Mouse (Mus musculus) adrenal gland (tissue): ENCODE data around the gene Mtrr.

Experiments
- intact Hi-C: fragments of 180-260 bp; cut with DNase I; formaldehyde crosslinking; loops from one replicate; pipeline ENCODE4 v1.15.1; 2025
- long read RNA-seq, 2 experiments: library from polyadenylated mRNA; unstranded; transcript quantifications; one replicate each; pipeline ENCODE4 v2.0.0; 2020; ENCODE audit warnings: borderline replicate concordance in 1 of 2; ENCODE audit not compliant: insufficient replicate concordance in 1 of 2

Mtrr gene
- long read RNA-seq, experiment 1, transcript Mtrr-201 (15 exons, 3,692 nt): major isoform, 5 of 5 reads
- long read RNA-seq, experiment 1, partial matches to known transcripts: 0 of 5 reads
- long read RNA-seq, experiment 1, other reads (novel, unspliced or antisense): 0 of 5 reads
- long read RNA-seq, experiment 2, transcript Mtrr-201 (15 exons, 3,692 nt): major isoform, 6 of 8 reads
- long read RNA-seq, experiment 2, partial matches to known transcripts: 1 of 8 reads
- long read RNA-seq, experiment 2, other reads (novel, unspliced or antisense): 0 of 8 reads

DNA sequence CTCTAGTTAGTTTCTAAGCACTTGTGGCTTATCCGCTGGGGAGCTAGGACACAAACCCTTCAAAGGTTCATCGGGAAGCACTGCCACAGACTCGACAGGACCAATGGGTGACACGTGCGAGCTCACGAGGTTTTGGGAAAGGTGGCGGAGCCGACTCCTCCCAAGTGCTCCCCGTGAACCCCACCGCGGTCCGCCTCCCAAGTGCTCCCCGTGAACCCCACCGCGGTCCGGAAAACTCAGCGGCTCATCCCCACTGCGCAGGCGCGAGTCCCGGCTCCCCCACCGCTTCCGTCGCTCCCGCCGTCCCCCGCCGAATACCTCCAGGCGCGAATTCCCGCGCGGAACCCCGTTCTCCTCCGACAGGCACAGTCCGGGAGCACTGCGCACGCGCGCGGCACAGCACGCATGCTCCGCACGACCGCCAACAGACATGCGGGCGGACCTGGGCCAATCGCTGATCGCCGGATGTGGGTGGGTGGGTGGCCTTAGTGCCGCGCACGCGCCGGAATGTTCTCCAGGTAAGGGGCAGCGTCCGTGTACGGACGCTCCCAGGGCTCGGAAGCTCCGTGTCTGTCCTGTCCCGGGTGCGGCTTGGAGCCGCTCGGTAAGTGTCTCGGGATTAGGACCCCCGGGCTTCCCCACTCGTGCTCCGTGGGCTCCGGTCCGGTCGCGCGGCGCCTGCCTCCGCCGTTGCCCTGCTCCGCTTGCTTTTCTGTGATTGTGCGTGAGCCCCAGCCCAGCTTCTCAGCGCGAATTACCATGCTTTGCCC, at the start of gene Mtrr, which contains the start of gene Fastkd3:
Gene Mtrr, minus strand, starts transcription at position 403 of the 770 bp plus-strand sequence.
Gene Fastkd3, plus strand, starts transcription at position 488 of the 770 bp plus-strand sequence.
- intact Hi-C loops: no loop called here

DNA sequence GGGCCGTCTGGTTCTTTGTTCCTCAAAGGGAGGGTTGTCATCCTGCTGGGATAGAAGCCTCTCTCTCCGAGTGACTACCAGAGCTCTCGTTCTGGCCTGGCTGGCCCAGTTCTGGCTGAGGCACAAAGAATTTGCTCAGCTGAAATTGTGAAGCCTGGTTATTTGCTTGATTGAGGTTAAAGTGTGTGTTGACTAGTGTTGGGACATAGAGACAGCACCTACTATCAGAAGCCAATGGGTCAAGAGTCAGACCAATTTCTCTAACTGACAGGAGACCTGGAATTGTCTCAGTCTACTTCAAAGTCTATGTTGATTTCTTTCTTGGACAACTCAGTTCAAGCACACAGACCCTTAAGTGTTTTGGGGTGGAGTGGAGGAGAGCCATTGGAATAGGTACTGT, 45.1 kb upstream of the Mtrr start:
- intact Hi-C loops: no loop called here

DNA sequence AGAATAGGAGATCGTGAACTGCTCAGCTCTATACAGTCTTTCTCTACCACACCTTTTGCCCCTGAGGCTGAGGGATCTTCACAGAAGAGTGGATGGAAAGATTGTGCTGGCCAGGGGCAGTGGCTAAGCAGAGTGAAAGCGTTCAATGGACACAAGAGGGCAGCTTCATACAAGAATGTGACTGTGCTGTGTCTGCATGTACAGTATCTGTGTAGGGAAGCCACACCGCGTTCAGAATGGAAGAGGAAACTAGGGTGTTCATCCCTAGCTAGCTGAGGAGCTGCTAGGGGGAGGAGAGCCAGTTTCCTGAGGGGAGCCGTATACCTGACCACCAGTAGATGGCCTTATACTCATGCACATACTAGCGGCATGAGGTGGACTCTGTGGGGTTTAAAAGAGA, 40.8 kb upstream of the Mtrr start:
- intact Hi-C loops: no loop called here

DNA sequence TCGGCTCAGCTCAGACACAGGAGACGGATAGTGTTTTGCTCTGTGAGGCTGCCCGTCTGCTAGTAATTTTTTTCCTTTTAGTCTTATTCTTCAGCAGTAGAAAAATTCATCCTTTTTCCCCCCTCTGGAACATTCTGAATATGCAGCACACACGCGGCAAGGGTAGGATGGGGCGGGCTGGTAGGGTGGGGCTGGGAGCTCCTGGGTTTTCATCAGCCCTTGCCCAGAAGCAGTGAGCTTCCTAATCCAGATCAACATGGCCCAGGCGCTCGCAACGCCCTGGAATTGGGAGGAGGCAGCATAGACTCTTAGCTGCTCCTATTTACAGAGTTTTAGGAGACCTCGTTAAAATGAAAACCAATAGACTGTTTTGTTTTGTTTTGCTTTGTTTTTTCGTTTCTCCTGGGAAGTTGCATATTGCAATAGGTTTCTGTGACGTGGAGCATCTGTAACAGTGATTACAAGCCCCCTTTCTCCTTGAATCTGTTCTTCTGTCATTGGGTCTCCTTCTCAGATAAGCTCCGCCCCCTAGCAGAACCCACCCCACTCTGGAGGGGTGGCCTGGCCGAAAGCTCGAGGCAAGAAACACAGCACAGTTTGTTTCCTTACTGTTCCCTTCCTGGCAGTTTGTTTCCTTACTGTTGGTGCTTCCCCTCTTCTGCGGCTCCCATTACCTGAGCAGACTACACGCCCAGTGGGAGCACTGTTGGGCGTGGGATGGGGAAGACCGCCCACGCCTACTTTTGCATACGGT, 25.9 kb upstream of the Mtrr start:
- intact Hi-C loops: loop anchor here (10.0 kb wide), 1 partner anchor 477 kb away; no protein-coding TSS in a partner anchor

DNA sequence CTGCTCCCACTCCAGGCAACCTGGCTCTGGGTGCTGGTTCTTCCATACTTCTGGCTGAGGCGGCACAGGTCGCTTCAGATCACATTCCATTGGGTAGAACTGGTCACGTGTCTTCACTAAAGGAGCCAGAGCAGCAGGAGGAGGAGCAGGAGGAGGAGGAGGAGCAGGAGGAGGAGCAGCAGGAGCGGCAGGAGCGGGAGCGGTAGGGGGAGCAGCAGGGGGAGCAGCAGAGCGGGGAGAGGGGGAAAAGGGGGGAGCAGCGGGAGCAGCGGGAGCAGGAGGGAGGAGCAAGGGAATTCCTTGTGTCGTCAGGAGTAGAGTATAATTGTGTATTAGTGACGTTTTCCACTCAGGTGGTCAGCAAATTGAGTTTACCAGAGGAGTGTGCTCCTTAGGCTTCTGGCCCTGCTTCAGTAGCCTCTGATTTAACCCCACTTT, 23.8 kb upstream of the Mtrr start:
- intact Hi-C loops: loop anchor here (10.0 kb wide), 1 partner anchor 479 kb away; no protein-coding TSS in a partner anchor

DNA sequence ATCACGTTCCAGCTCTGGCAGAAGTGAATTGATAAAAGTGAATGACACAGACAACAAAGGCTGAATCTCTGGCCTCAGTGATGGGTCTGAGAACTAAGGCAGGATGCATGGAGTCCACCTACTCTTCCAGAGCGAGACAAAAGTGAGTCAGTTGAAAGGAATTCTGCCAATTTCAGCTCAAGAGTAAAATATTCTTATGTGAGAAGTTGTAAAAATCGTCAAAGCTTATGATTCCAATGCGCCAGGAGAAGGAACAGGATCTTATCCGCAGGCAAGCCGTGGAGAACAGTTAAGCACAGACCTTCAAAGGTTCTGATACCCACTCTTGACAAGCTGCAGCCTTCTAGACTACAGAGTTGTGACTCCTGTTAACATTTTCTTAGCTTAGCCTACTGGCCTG, 21.1 kb upstream of the Mtrr start:
- intact Hi-C loops: loop anchor here (10.0 kb wide), 1 partner anchor 482 kb away; no protein-coding TSS in a partner anchor

DNA sequence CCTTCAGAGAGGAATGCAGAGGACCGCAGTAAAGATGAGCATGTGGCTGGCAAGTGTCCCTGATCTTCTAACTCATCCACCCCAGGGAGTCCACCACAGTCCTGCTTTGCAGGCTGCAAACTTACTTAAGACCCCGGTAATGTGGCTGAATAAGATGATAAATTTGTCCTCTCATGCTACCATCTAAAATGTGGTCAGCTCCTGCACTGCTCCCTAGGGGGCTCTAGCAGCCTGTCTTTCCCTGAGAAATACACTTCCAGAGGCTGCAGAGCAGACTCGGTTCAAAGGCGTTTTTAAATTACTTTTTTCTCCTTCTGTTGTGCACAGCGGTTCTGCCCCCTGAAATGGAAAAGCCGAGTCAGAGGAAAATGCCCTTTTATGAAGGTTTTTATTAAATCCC, 19.2 kb upstream of the Mtrr start:
- intact Hi-C loops: loop anchor here (10.0 kb wide), 1 partner anchor 484 kb away; no protein-coding TSS in a partner anchor

DNA sequence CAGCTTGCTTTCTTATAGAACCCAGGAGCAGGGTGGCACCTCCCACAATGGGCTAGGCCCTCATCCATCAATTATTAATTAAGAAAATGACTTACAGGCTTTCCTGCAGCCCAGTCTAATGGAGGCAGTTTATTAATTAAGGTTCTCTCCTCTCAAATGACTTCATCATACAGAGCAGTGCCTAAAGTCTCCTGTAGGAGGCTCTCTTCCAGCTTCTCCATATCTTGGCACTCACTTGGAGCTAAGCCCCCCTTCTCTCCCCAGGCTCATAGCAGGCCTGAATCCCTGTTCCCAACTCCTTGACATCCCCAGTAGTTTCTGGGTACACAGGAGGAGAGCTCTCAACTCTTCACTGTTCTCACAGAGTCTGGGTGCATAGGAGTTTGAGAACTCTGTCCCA, 17.0 kb upstream of the Mtrr start:
- intact Hi-C loops: loop anchor here (10.0 kb wide), 1 partner anchor 866 kb away; no protein-coding TSS in a partner anchor

DNA sequence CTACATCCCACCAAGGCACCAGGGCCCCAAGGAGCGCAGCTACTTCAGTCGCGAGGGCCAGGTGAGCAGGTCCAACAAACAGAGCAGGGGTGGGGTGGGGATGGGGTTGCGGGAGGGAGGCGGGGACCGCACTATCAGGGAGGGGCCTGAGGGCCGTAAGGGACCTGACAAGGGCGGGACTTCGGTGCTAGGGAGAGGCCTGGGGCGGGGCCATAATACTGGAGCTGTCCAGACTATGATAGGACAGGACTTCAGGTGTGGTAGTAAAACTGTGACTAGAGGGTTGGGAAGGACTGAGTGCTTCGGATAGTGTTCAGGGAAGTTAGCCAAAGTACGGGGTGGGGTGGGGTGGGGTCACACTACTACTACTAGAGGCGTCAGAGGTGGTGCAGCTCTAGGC, 15.7 kb upstream of the Mtrr start:
- intact Hi-C loops: loop anchor here (10.0 kb wide), 1 partner anchor 867 kb away; no protein-coding TSS in a partner anchor

DNA sequence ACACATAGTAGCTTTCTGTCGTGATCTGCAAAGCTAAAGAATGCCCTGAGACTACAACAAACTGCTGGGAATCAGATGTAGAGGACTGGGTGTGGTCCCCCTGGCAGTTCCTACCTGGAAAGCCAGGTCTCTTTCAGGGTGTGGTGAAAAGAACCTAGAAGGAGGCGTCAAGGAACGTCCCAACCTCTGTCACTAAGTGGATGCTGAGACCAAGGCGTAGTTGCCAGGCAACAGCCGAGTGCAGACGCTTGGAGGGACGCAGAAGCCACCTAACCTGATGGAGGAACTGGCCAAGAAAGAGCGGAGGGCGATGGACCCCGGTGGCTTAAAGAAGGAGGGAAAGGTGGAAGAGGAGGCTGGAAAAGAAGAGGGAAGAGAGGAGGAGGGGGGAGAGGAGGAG, 15.2 kb upstream of the Mtrr start, which contains the start of gene 1700001L19Rik:
Gene 1700001L19Rik, plus strand, starts transcription at position 223 of the 400 bp plus-strand sequence.
- intact Hi-C loops: loop anchor here (10.0 kb wide), 1 partner anchor 868 kb away; no protein-coding TSS in a partner anchor

DNA sequence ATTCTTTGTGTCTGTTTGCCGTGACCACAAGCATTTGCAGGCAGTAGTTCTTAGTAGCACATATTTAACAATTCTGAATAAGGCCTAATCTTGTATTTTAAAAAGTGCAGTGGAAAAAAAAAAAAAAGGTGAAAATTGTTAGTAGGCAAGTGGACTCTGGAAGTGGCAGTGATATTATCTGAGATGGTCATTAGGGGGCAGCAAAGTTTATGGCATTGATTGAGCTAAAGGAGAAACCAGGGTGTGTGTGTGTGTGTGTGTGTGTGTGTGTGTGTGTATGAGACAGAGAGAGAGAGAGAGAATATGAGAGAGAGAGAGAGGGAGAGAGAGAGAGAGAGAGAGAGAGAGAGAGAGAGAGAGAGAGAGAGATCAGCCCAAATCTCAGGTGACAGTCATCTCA, 11.8 kb upstream of the Mtrr start:
- intact Hi-C loops: loop anchor here (10.0 kb wide), 1 partner anchor 871 kb away; no protein-coding TSS in a partner anchor

DNA sequence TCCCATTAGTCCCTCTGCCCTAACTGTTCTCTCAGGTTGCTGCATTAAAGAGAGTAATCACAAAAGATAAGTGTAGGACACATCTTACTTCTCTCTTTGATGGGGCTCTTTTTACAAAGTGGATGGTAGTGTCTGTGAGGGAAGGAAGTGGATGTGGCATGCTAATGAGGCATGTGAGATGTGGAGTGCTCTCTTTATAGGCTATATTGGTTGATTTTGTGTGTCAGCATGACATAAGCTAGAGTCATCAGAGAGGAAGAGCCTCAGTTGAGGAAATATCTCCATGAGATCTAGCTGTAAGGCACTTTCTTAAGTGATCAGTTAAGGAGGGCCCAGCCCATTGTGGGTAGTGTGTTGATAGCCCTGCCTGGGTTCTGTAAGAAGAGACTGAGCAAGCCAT, 6.4 kb upstream of the Mtrr start:
- intact Hi-C loops: no loop called here

DNA sequence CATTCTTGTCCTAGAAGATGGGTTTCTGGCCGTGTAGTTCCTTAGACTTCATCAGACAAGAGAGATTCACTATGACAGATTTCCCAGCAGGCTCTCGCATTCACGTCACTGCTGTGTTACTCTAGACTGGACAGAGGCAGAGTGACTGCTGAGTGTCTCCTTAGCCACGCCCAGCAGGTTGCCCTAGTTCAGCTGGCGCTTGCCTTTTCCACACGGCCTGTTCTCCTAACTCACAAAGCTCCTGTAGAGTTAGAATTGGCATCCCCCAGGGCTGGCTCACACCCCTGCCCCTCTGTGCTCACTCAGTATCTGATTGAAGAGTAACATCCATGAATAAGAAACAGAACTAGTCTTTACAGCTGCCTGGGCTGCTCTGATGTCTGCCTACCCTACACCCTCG, 3.5 kb upstream of the Mtrr start:
- intact Hi-C loops: no loop called here

DNA sequence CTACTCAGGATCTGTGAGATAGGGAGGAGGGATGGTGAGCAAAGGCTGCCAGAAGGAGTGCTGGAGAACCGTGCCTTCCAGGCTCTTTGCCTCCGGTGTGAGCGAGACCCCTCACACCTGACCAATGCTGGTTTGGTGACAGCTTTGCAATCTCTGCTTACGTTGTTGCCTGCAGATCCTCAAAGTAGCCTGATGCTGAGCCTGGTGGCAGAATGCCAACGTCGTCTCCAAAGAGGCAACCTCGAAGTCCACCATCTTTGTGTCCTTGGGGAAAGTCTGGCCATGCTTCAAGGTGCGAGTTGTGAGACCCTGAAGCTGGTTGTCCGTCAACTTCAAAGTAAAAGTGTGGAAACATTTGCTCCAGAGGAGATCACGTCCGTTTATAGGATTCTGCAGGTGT, 2.0 kb upstream of the Mtrr start:
- intact Hi-C loops: no loop called here

DNA sequence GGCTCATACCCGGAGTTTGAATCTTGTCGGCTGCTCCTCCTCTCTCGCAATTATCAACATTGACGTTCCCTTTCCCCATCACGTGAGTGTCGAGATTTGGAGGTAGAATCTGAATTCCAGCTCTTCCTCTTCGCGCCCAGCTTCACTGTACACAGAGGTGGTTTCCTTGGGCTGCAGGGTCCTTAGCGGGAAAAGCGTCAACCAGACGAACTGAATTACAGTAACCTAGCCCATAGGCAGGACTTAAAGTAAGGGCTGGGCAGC, 500 bp upstream of the Mtrr start:
- intact Hi-C loops: no loop called here

DNA sequence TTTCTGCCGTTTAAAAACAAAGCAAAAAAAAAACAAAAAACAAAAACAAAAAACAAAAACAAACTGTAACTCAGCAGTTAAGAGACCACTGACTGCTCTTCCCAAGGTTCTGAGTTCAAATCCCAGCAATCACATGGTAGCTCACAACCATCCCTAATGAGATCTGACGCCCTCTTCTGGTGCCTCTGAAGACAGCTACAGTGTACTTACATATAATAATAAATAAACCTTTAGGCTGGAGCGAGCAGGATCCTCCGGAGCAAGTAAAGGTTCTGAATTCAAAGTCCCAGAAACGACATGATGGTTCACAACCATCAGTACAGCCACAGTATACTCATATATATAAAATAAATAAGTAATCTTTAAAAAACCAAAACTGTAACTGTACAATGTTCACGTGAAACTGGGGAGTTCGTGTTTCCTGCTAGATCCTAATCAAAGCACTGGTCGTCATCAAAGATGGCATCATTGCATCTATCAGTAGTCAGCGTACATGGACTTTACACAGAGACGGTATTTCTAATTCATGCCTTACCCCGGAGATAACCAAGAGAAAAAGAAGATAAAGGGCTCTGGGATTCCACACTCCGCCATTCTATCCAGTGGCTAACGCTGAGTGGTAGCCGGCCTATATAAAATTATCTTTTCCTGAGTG, 736 bp downstream of the Mtrr start:
- intact Hi-C loops: no loop called here

DNA sequence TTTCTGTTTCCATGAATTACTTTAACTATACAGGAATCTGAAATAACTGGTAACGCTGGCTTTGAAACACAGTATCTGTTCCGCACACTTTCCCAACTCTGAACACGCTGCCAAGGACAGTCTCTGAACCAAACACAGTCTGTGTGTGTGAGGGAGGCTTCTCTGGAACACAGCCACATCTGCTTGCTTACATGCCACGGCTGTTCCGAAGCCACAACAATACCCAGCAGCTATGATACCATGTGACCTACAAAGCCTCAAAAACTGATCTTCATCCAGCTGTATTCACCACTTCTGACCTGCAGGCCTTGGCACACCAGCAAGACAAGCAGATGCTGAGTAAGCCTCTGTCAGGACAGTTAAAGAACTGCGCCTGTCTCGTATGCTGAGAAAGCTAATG, 4.0 kb downstream of the Mtrr start:
- intact Hi-C loops: no loop called here

DNA sequence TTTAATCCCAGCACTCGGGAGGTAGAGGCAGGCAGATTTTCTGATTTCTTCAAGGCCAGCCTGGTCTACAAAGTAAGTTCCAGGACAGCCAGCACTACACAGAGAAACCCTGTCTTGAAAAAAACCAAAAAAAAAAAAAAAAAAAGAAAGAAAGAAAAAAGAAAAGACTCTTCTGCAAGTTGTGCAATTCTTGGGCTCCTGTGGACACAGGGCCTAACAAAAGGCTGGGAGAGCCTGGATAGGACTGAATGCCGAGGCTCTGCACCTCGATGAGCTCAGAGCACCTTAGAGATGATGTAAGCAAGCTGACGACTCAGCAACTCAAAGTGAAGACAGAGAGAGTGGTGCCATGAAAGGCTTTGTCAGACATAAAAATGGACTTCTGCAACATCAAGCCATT, 7.6 kb downstream of the Mtrr start:
- intact Hi-C loops: no loop called here

DNA sequence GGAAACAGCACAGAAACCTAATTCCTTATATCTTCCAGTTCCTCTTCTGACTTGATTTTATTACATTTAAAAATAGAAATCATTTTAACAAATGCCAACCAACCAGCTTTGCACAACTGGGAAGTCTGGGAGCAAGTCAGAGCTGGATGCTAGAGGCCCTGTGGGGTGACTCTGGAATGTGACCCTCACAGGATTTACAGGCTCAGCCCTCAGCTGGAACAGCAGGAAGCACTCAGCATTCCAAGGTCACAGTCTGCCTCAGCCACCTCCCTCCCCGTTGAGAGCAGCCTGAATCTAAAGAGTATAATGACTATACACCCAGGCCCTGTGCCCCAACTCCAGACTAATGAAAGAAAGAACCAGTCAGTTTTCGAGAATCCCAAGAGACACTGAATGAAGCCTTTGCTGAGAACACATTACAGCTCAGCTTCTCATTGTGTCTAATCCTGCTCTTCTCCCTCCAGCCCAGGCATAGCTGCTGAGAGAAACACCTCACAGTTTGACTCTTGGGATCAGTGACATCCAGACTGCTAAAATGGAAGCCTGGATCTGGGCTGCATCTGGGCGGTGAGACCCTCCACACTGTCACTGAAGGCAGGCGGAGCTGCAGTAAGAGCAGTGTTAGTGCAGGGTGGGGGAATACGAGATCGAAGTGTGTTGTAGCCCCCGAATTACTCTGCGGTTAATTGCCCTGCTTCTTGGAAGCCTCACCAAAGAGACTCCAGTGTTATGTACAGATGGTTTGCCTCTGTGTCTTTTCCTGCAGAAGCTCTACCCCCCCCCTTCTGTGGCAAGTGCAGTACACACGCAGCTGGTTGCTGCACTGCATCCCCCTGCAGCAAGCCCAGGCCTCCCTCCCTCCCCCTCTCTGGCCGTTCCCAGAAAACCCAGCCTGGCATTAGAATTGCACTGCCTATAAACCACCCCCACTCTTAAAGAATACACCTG, 8.7 kb downstream of the Mtrr start:
- intact Hi-C loops: no loop called here

DNA sequence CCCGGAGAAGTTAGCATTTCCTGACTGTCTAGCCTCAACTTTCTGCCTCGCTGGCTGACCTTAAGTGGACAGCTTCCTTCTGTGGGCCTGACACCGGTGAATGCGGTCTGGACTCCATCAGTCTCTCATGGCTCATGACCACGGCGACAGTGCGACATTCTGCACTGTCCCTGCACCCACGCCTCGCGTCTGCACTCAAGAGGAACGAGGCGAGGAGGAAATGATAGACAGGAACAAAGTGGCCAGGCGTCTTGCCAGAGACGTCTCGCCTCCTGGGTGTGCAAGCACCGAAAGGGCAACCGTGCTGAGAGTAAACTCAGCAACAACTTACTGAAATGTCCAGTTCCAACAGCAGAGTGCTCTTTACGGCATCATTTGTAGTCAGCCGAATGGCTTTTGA, 9.7 kb downstream of the Mtrr start:
- intact Hi-C loops: no loop called here
